Mouse (Mus musculus): ENCODE data around the gene Spint1.

GRCm38 (mm10) chr2:119198934-119199333 is 38.2 kb upstream of the Spint1 start:
- TF ChIP-seq KAT2A (IDR thresholded peaks at IDR 0.05; ENCODE audit: insufficient replicate concordance, low read length) (no peak), CHD2 (IDR thresholded peaks at IDR 0.05; ENCODE audit: low read length) (no peak), E2F4 (IDR thresholded peaks at IDR 0.05; ENCODE audit: insufficient replicate concordance, low read depth, low read length) (no peak), TBP (conservative IDR thresholded peaks at IDR 0.05; ENCODE audit: low read depth, low read length) (no peak), ZC3H11A (IDR thresholded peaks at IDR 0.05; ENCODE audit: low read depth, low read length) (no peak), POLR2A (IDR thresholded peaks at IDR 0.05; ENCODE audit: low read depth, low read length) (no peak), CTCF (conservative IDR thresholded peaks at IDR 0.05 in 1 of 2, IDR thresholded peaks at IDR 0.05 in 1 of 2; ENCODE audit: low read depth in 2 of 2, low read length in 2 of 2) (no peak), CHD1 (IDR thresholded peaks at IDR 0.05; ENCODE audit: low read depth, low read length) (no peak), BHLHE40 (IDR thresholded peaks at IDR 0.05; ENCODE audit: low read depth, low read length) (no peak)

All from CH12.LX (cell line).